ENCODE assay signal across 10 mouse cellular contexts in the genomic region with DNA sequence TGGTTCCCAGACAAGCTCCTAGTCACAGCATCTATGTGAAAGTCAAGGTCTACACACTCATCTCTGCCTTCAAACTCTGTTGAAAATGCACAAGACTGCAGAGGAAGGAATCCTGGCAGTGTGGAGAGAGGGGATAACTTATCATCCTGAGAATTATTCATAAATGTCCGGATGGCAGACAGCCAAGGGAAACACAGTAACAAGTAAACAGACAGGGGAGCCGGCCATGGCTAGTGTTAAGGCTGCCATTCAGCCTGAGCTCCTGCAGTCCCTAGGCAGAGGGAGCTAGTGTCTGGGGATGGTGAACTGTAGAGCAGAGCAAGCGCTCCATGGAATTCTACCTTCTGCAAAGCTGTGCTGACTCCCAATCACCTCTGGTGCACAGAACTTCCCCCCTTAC.
A peak's percentile ranks its signal among the peaks of the same experiment; 100 is the strongest.
DNase-seq lines count a peak whose midpoint lies in the region; ATAC-seq and TF ChIP-seq lines count a peak whose summit lies in the region.
"Had no signal": no experiment of that assay in that cellular context is flagged by ENCODE, and none has a peak within 500 bp of the region (broad histone marks: within the 10 kb centered on the region; RNA-seq: fewer than 3 reads in every experiment).

No protein-coding gene starts in this region.

- 71% methylated on average over 3 of the region's 3 CpGs for WGBS in forebrain, embryonic 14.5 days
- 86% methylated on average over 3 of the region's 3 CpGs for WGBS in forebrain, embryonic 11.5 days
- WGBS in hindbrain, embryonic 13.5 days, result 79% methylated on average over 3 of the region's 3 CpGs

- ATAC-seq in forebrain, embryonic 14.5 days, result no peak
- no peak for ATAC-seq in forebrain, embryonic 11.5 days (replicated peaks; ENCODE audit: low FRiP score)
- ATAC-seq in hindbrain, embryonic 13.5 days (ENCODE audit: low FRiP score), result no peak

- H3K27me3 ChIP-seq in forebrain, embryonic 14.5 days (replicated peaks; ENCODE audit: control insufficient read depth, insufficient read depth, low read length), result no peaks in the 10 kb centered on the region
- no peaks in the 10 kb centered on the region for H3K27me3 ChIP-seq in forebrain, embryonic 11.5 days (ENCODE audit: control insufficient read depth, insufficient read depth, low read length)
- H3K27me3 ChIP-seq in hindbrain, embryonic 13.5 days, result no peaks in the 10 kb centered on the region
- H3K27me3 ChIP-seq: embryonic facial prominence, embryonic 12.5 days; liver, embryonic 15.5 days had no signal

- H3K4me2 ChIP-seq in forebrain, embryonic 14.5 days (ENCODE audit: low read length), result no peak overlapping the region
- H3K4me2 ChIP-seq in forebrain, embryonic 11.5 days (ENCODE audit: low read depth, low read length, severe bottlenecking), result no peak overlapping the region
- no peak overlapping the region for H3K4me2 ChIP-seq in hindbrain, embryonic 13.5 days
- H3K4me2 ChIP-seq: embryonic facial prominence, embryonic 12.5 days; liver, embryonic 15.5 days had no signal

- H3K4me1 ChIP-seq in forebrain, embryonic 14.5 days (ENCODE audit: control insufficient read depth, insufficient read depth, low read length), result no peaks in the 10 kb centered on the region
- no peaks in the 10 kb centered on the region for H3K4me1 ChIP-seq in forebrain, embryonic 11.5 days (replicated peaks; ENCODE audit: control insufficient read depth, insufficient read depth, low read length)
- no peaks in the 10 kb centered on the region for H3K4me1 ChIP-seq in hindbrain, embryonic 13.5 days (replicated peaks)

- no peaks in the 10 kb centered on the region for H3K9me3 ChIP-seq in forebrain, embryonic 14.5 days (replicated peaks; ENCODE audit: control insufficient read depth, low read length)
- H3K9me3 ChIP-seq in forebrain, embryonic 11.5 days (ENCODE audit: control insufficient read depth, low read length), result no peaks in the 10 kb centered on the region
- H3K9me3 ChIP-seq in hindbrain, embryonic 13.5 days, result no peaks in the 10 kb centered on the region
- H3K9me3 ChIP-seq: embryonic facial prominence, embryonic 12.5 days; liver, embryonic 15.5 days had no signal

- H3K27ac ChIP-seq in forebrain, embryonic 14.5 days (ENCODE audit: low read depth, low read length), result no peak overlapping the region
- no peak overlapping the region for H3K27ac ChIP-seq in forebrain, embryonic 11.5 days (ENCODE audit: low read depth, low read length)
- H3K27ac ChIP-seq in layer of hippocampus, adult 2 months, result no peak overlapping the region
- H3K27ac ChIP-seq in hindbrain, embryonic 13.5 days, result no peak overlapping the region
- H3K27ac ChIP-seq: embryonic facial prominence, embryonic 12.5 days; liver, embryonic 15.5 days had no signal

- peak; percentile 30 for DNase-seq in forebrain, embryonic 14.5 days (ENCODE audit: low spot score)
- DNase-seq in forebrain, embryonic 11.5 days (ENCODE audit: low spot score), result no peak
- peak; percentile 25 for DNase-seq in ovary, postnatal 36 days (ENCODE audit: low spot score)
- DNase-seq in ovary, postnatal 10 days (ENCODE audit: low spot score), result no peak
- peak; percentile 69 for DNase-seq in kidney, postnatal 14 days
- no peak for DNase-seq in gastrocnemius, postnatal 10 days
- DNase-seq in layer of hippocampus, adult 2 months (ENCODE audit: low spot score in 2 of 2), result no peak

- H3K4me3 ChIP-seq in forebrain, embryonic 14.5 days (ENCODE audit: low read depth, low read length), result no peak overlapping the region
- H3K4me3 ChIP-seq in forebrain, embryonic 11.5 days (ENCODE audit: low read depth, low read length), result no peak overlapping the region
- no peak overlapping the region for H3K4me3 ChIP-seq in layer of hippocampus, adult 2 months
- H3K4me3 ChIP-seq in hindbrain, embryonic 13.5 days, result no peak overlapping the region
- H3K4me3 ChIP-seq: embryonic facial prominence, embryonic 12.5 days; liver, embryonic 15.5 days had no signal

- TF ChIP-seq CTCF in layer of hippocampus, adult 2 months (conservative IDR thresholded peaks at IDR 0.05), result no peak

- no peak overlapping the region for H3K9ac ChIP-seq in forebrain, embryonic 14.5 days (ENCODE audit: low read length)
- no peak overlapping the region for H3K9ac ChIP-seq in forebrain, embryonic 11.5 days (ENCODE audit: low read length)
- H3K9ac ChIP-seq in hindbrain, embryonic 13.5 days, result no peak overlapping the region
- H3K9ac ChIP-seq: embryonic facial prominence, embryonic 12.5 days; liver, embryonic 15.5 days had no signal

- no peaks in the 10 kb centered on the region for H3K36me3 ChIP-seq in forebrain, embryonic 14.5 days (ENCODE audit: control insufficient read depth, insufficient read depth, low read length)
- H3K36me3 ChIP-seq in forebrain, embryonic 11.5 days (ENCODE audit: control insufficient read depth, insufficient read depth, low read length), result no peaks in the 10 kb centered on the region
- no peaks in the 10 kb centered on the region for H3K36me3 ChIP-seq in hindbrain, embryonic 13.5 days
- H3K36me3 ChIP-seq: embryonic facial prominence, embryonic 12.5 days; liver, embryonic 15.5 days had no signal

Comparison
In these comparisons a context has a peak if more than half of its experiments do, and no peak if none do; other contexts are left out.
1. DNase-seq: peak in forebrain, embryonic 14.5 days (single experiment), ovary, postnatal 36 days (single experiment) and kidney, postnatal 14 days (single experiment); none in forebrain, embryonic 11.5 days (single experiment), ovary, postnatal 10 days (single experiment), gastrocnemius, postnatal 10 days (single experiment) and layer of hippocampus, adult 2 months (0 of 2).